Mouse (Mus musculus) lung, postnatal 0 days (tissue): ENCODE data around the gene Fam184b.

Experiments used
- CTCF ChIP-seq: IDR thresholded peaks from 2 replicates; pipeline ENCODE4 v1.5.1; 2016; ENCODE audit warnings: antibody characterized with exemption, mild to moderate bottlenecking
- EP300 ChIP-seq: IDR thresholded peaks from 2 replicates; pipeline ENCODE4 v1.6.1; 2016; ENCODE audit warnings: antibody characterized with exemption, mild to moderate bottlenecking, control low read depth

DNA sequence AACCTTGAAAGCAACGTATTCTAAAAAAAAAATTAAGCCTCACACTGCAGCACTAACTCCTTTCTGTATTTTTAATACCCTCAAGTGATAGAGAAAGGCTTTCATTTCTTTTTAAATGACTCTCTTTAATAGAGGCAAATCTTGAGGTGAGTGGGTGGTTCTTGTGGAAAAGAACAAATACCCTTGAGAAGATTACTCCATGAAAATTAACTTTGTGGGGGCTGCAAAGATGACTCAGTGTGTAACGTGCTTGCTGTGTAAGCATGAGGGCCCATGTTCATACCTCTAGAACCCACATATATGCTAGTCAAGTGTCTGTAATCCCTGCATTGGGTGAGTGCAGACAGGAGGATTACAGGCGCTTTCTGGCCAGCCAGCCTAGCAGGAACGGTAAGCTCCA, 49.3 kb downstream of the Fam184b start:
- no peak for TF ChIP-seq CTCF
- no peak for TF ChIP-seq EP300
